Mouse (Mus musculus): ENCODE data around the gene Calm2.

DNA sequence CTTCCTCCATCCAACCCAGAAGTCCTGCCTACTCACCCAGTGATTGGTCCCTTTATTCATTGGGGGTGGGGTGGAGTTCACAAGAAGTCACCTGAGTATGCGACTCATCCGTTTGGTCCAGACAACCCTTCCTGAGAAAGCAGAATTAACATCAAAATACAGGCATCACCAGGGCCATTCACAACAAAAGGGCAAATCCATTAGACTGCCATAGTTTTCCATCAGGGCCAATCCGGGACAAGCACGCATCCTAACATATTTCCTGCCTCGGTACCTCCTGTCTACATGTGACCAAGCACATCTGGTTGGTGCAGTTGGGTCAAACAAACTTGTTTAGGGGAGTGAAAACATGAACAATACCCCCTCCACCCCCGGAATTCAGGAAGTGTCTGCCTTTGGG is 24.9 kb upstream of the Calm2 start:
- no peak for TF ChIP-seq CTCF (IDR thresholded peaks at IDR 0.05; ENCODE audit: insufficient read depth, low read depth, low read length)
- TF ChIP-seq POLR2A (IDR thresholded peaks at IDR 0.05; ENCODE audit: insufficient read depth, low read depth, low read length): no peak
